Mouse (Mus musculus) testis, adult 2 months (tissue): Measurements from ENCODE around the gene Rac3.

ENCODE experiments used
- CTCF ChIP-seq: fragments of 200-500 bp; IDR thresholded peaks from 2 replicates; pipeline ENCODE4 v1.5.1; 2012; ENCODE audit warnings: low read depth, mild to moderate bottlenecking, inconsistent platforms, low read length, moderate library complexity; ENCODE audit not compliant: control insufficient read depth, insufficient read depth, insufficient replicate concordance
- POLR2A ChIP-seq: fragments of 200-500 bp; IDR thresholded peaks from 2 replicates; pipeline ENCODE4 v1.6.1; 2012; ENCODE audit warnings: low read depth, mild to moderate bottlenecking, inconsistent platforms, low read length, moderate library complexity; ENCODE audit not compliant: control insufficient read depth

GRCm38 (mm10) chr11:120727564-120727963, 6.3 kb downstream of the Rac3 start:
- TF ChIP-seq CTCF = no peak
- TF ChIP-seq POLR2A = no peak
